Mouse (Mus musculus): Measurements from ENCODE around the gene Klhl21. TPM values are rescaled to one million over a fixed set of nuclear protein-coding genes. Genes with fewer than 3 reads are reported as not detected.

The Klhl21 gene
- polyA plus RNA-seq, 1 experiment from 2014 or later = 3.0 TPM

DNA sequence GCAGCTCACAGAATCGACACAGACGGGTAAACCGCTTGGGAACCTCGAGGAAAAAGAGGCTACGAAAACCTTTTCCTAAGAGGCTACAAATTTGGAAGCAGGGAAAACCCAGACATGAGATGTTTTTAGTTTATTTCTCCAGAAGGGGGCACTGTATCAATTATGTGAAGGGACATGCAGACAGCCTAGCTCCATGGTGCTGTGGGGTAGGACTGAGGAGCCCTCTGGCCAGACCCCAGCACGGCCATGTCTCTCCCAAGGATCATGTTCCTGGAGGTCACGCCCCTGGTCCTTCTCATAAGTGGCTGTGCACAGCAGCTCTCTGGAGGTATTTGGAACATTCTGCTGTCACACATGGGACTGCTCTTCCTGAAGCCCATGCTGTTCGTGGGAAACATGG lies 27.9 kb upstream of the Klhl21 start:
- Histone ChIP-seq H3K9me3 (ENCODE audit: control insufficient read depth, low read length) (no peaks in the 10 kb centered on the region), H3K36me3 (ENCODE audit: control insufficient read depth, insufficient read depth, low read length) (peaks cover 2% of the 10 kb centered on the region; the same call in 1 of the 2 replicates), H3K4me1 (replicated peaks; ENCODE audit: control insufficient read depth, insufficient read depth, low read length) (no peaks in the 10 kb centered on the region), H3K4me2 (replicated peaks; ENCODE audit: low read depth, low read length) (no peak overlapping the region), H3K9ac (ENCODE audit: low read depth, low read length) (no peak overlapping the region), H3K27me3 (ENCODE audit: control insufficient read depth, insufficient read depth, low read length) (no peaks in the 10 kb centered on the region), H3K27ac (ENCODE audit: low read depth, low read length) (no peak overlapping the region), H3K4me3 (ENCODE audit: low read depth, low read length) (no peak overlapping the region)
- ATAC-seq (ENCODE audit: low FRiP score) (no peak), DNase-seq (ENCODE audit: low spot score) (no peak)
- 82% methylated on average over 8 of the region's 8 CpGs for WGBS

DNA sequence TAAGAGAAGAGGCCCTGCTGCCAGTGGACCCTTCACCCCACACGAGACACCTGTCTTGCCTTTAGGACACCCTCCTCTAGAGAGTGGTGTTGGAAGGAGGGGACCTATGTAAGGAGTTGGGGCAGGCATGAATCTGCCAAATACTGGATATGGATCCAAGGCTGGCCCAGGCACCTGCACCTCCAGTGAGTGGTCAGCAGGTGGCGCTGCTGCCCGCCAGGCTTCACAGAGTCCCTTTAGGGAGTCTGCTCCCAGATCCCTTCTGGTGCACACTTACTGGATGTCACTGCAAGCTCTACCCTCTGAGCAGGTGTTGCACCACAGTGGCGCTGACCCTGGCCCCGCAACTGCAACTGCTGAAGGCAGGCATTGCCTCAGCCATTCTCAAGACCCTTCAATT lies 27.2 kb upstream of the Klhl21 start:
- peak; percentile 68 for ATAC-seq (ENCODE audit: low FRiP score)
- 15% methylated on average over 5 of the region's 5 CpGs for WGBS
- no peaks in the 10 kb centered on the region for H3K27me3 ChIP-seq (ENCODE audit: control insufficient read depth, insufficient read depth, low read length)
- peak; percentile 89 for DNase-seq (ENCODE audit: low spot score)
- H3K4me2 ChIP-seq (replicated peaks; ENCODE audit: low read depth, low read length) = no peak overlapping the region
- H3K27ac ChIP-seq (ENCODE audit: low read depth, low read length) = no peak overlapping the region
- H3K4me3 ChIP-seq (ENCODE audit: low read depth, low read length) = no peak overlapping the region
- no peak overlapping the region for H3K9ac ChIP-seq (ENCODE audit: low read depth, low read length)
- no peaks in the 10 kb centered on the region for H3K4me1 ChIP-seq (replicated peaks; ENCODE audit: control insufficient read depth, insufficient read depth, low read length)
- peaks cover 2% of the 10 kb centered on the region; the same call in 1 of the 2 replicates for H3K36me3 ChIP-seq (ENCODE audit: control insufficient read depth, insufficient read depth, low read length)
- H3K9me3 ChIP-seq (ENCODE audit: control insufficient read depth, low read length) = no peaks in the 10 kb centered on the region

DNA sequence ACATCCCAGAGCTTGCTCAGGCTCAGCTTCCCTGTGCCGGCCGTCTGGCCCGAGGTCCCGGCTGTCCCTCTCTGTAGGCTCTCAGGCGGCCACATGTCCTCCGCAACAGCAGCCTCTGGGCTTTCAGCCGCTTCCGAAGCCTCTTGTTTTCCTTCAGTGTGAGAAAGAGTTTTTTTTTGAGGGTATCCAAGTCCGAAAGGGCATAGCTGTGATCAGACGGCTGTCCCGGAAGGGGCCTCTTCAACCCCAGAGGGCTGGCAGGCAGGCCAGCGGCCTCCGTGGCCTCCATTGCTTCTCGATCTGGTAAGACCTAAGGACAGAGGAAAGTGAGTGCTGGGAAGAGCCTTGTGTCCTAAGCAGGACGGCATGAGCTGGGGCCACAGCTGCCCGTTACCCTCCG lies 25.6 kb upstream of the Klhl21 start:
- WGBS = 62% methylated on average over 17 of the region's 17 CpGs
- peaks cover 2% of the 10 kb centered on the region; the same call in 1 of the 2 replicates for H3K4me1 ChIP-seq (replicated peaks; ENCODE audit: control insufficient read depth, insufficient read depth, low read length)
- ATAC-seq (ENCODE audit: low FRiP score) (no peak), DNase-seq (ENCODE audit: low spot score) (no peak)
- no peaks in the 10 kb centered on the region for H3K27me3 ChIP-seq (ENCODE audit: control insufficient read depth, insufficient read depth, low read length)
- H3K4me3 ChIP-seq (ENCODE audit: low read depth, low read length) = no peak overlapping the region
- peaks cover 2% of the 10 kb centered on the region; the same call in 1 of the 2 replicates for H3K36me3 ChIP-seq (ENCODE audit: control insufficient read depth, insufficient read depth, low read length)
- no peak overlapping the region for H3K4me2 ChIP-seq (replicated peaks; ENCODE audit: low read depth, low read length)
- no peak overlapping the region for H3K27ac ChIP-seq (ENCODE audit: low read depth, low read length)
- H3K9ac ChIP-seq (ENCODE audit: low read depth, low read length) = no peak overlapping the region
- H3K9me3 ChIP-seq (ENCODE audit: control insufficient read depth, low read length) = no peaks in the 10 kb centered on the region

DNA sequence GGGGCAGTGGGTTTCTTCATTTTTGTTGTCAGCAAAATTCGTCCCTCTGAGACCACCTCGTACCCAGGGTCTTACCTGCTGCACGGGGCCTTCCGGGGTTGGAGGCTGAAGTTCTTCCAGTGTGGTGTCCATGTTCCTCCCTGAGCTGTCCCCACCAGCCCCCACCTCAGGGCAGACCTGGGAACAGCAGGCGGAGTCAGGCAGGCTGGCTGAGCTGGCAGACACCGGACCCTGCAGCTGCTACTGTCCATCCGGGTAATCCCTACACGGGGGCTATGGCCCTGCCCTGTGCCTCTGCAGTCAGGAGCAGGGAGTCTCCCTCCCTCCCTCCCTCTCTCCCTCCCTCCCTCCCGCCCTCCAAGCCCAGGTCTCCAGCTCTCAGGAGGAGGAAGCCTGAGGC lies 25.0 kb upstream of the Klhl21 start:
- H3K9me3 ChIP-seq (ENCODE audit: control insufficient read depth, low read length) = no peaks in the 10 kb centered on the region
- H3K27me3 ChIP-seq (ENCODE audit: control insufficient read depth, insufficient read depth, low read length) = no peaks in the 10 kb centered on the region
- no peak overlapping the region for H3K9ac ChIP-seq (ENCODE audit: low read depth, low read length)
- no peak for DNase-seq (ENCODE audit: low spot score)
- no peak overlapping the region for H3K27ac ChIP-seq (ENCODE audit: low read depth, low read length)
- H3K4me1 ChIP-seq (replicated peaks; ENCODE audit: control insufficient read depth, insufficient read depth, low read length) = peaks cover 3% of the 10 kb centered on the region; the same call in 1 of the 2 replicates
- ATAC-seq (ENCODE audit: low FRiP score) = peak; percentile 26; the same call in 1 of the 2 replicates
- H3K36me3 ChIP-seq (ENCODE audit: control insufficient read depth, insufficient read depth, low read length) = peaks cover 2% of the 10 kb centered on the region; the same call in 1 of the 2 replicates
- 27% methylated on average over 8 of the region's 9 CpGs for WGBS
- no peak overlapping the region for H3K4me2 ChIP-seq (replicated peaks; ENCODE audit: low read depth, low read length)
- no peak overlapping the region for H3K4me3 ChIP-seq (ENCODE audit: low read depth, low read length)

DNA sequence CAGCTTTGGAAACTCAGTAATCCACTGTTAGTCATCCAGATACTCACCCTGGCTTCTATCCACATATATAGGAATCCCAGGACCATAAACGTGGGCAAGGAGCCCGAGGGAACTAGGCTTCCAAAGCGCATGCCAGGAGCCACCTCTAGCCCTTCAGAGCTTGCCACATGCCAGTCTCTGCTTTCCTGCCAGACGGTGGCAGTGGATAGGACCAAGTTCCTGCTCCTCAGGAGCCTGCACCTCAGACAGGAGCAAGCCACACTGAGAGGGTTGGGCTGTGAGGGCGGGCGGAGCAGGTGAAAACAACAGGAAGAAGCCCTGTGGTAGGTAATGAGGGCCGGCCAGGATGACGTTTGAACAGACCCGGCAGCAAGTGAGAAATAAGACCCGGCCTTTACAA lies 22.7 kb upstream of the Klhl21 start:
- ATAC-seq (ENCODE audit: low FRiP score) (no peak), DNase-seq (ENCODE audit: low spot score) (no peak)
- WGBS = 41% methylated on average over 10 of the region's 10 CpGs
- Histone ChIP-seq H3K27me3 (ENCODE audit: control insufficient read depth, insufficient read depth, low read length) (no peaks in the 10 kb centered on the region), H3K4me1 (replicated peaks; ENCODE audit: control insufficient read depth, insufficient read depth, low read length) (peaks cover 6% of the 10 kb centered on the region), H3K9me3 (ENCODE audit: control insufficient read depth, low read length) (no peaks in the 10 kb centered on the region), H3K27ac (ENCODE audit: low read depth, low read length) (no peak overlapping the region), H3K4me2 (replicated peaks; ENCODE audit: low read depth, low read length) (no peak overlapping the region), H3K4me3 (ENCODE audit: low read depth, low read length) (no peak overlapping the region), H3K36me3 (ENCODE audit: control insufficient read depth, insufficient read depth, low read length) (peaks cover 4% of the 10 kb centered on the region; the same call in 1 of the 2 replicates), H3K9ac (ENCODE audit: low read depth, low read length) (no peak overlapping the region)

DNA sequence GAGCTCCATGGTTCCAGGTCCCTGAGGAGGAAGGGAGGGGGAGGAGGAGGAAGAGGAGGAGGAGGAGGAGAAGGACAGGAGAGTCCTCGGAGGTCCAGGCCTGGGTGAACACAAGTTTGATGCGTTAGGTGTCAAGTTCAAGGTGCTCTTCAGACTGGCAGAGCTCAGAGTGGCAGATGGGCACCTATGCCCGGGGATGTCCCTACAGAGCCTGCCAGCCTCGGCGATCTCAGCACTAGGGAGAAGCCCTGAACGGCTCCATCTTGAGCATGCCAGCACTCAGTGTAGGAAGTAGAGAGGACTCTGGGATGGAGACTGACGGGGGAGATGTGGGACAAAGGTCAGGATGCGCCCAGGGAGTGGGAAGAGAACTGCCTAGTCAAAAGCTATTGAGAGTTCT lies 22.0 kb upstream of the Klhl21 start:
- Histone ChIP-seq H3K4me3 (ENCODE audit: low read depth, low read length) (no peak overlapping the region), H3K27ac (ENCODE audit: low read depth, low read length) (no peak overlapping the region), H3K4me2 (replicated peaks; ENCODE audit: low read depth, low read length) (no peak overlapping the region), H3K4me1 (replicated peaks; ENCODE audit: control insufficient read depth, insufficient read depth, low read length) (peaks cover 6% of the 10 kb centered on the region), H3K36me3 (ENCODE audit: control insufficient read depth, insufficient read depth, low read length) (peaks cover 9% of the 10 kb centered on the region; the same call in 1 of the 2 replicates), H3K9me3 (ENCODE audit: control insufficient read depth, low read length) (no peaks in the 10 kb centered on the region), H3K27me3 (ENCODE audit: control insufficient read depth, insufficient read depth, low read length) (no peaks in the 10 kb centered on the region), H3K9ac (ENCODE audit: low read depth, low read length) (no peak overlapping the region)
- DNase-seq (ENCODE audit: low spot score) = no peak
- ATAC-seq (ENCODE audit: low FRiP score) = no peak
- WGBS = 65% methylated on average over 8 of the region's 8 CpGs

DNA sequence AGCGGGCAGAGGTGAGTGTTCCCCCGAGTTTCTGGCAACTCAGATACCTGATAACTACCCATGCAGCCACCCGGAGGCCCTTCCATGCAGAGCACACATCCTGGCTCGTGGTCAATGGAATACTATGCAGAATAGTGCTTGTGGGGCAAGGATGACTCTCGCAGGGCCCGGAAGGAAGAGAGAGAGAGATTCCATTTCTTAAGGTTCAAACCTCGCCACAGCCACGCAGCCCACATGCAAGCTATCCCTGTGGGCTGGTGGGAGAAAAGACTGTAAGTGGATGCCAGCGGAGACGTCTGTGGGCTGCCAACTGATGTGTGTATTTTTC lies 20.6 kb upstream of the Klhl21 start:
- H3K4me2 ChIP-seq (replicated peaks; ENCODE audit: low read depth, low read length) = peak overlapping the region; percentile 73
- no peak overlapping the region for H3K27ac ChIP-seq (ENCODE audit: low read depth, low read length)
- DNase-seq (ENCODE audit: low spot score) = no peak
- peak overlapping the region; percentile 80 for H3K9ac ChIP-seq (ENCODE audit: low read depth, low read length)
- no peaks in the 10 kb centered on the region for H3K27me3 ChIP-seq (ENCODE audit: control insufficient read depth, insufficient read depth, low read length)
- no peak for ATAC-seq (ENCODE audit: low FRiP score)
- no peaks in the 10 kb centered on the region for H3K9me3 ChIP-seq (ENCODE audit: control insufficient read depth, low read length)
- WGBS = 32% methylated on average over 10 of the region's 10 CpGs
- H3K4me3 ChIP-seq (ENCODE audit: low read depth, low read length) = peak overlapping the region; percentile 61
- peaks cover 9% of the 10 kb centered on the region; the same call in 1 of the 2 replicates for H3K36me3 ChIP-seq (ENCODE audit: control insufficient read depth, insufficient read depth, low read length)
- peaks cover 6% of the 10 kb centered on the region for H3K4me1 ChIP-seq (replicated peaks; ENCODE audit: control insufficient read depth, insufficient read depth, low read length)

DNA sequence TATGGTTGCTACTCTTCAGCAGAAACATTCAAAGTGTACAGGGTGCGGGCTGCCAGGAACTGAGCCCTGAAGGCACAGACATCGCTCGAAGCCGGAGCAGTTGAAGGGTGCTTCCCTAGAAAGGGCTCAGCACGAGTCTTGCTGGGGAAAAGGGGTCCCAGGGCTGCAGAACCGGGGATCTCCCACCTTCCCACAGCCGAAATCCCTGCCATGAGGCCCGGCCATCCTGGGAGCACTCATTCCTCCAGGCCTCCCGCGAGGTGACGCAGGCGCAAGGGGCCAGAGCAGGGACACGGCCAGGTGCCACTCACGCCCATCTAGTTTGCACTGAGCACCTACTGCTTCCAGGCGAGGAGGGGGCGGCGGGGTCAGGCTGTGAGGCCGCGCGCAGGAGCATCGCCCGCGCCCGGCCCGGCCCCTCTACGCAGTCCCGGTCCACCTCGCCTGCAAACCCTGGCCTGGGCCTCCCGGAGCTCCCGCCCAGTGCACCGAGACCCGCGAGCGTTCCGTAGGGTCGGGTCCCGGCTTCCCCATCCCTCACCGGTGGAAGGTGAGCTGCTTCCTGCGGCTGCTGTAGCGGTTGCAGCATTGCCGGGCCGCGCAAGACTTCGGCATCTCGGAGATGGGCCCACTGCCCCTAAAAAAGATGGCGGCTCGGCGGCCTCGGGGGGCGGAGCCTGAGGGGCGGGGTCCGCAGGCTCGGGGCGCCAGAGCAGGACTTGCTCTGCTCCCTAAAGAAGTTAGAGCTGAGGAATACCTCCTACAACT lies 20.1 kb upstream of the Klhl21 start, which contains the start of gene Thap3:
Thap3 (minus strand) TSS at position 656 of the 768 bp plus-strand sequence.
- DNase-seq (ENCODE audit: low spot score) (peak; percentile 84), ATAC-seq (ENCODE audit: low FRiP score) (peak; percentile 83)
- Histone ChIP-seq H3K9me3 (ENCODE audit: control insufficient read depth, low read length) (no peaks in the 10 kb centered on the region), H3K4me2 (replicated peaks; ENCODE audit: low read depth, low read length) (peak within 1 kb of the TSS; percentile 73), H3K27ac (ENCODE audit: low read depth, low read length) (peak within 1 kb of the TSS; percentile 52), H3K27me3 (ENCODE audit: control insufficient read depth, insufficient read depth, low read length) (no peaks in the 10 kb centered on the region), H3K36me3 (ENCODE audit: control insufficient read depth, insufficient read depth, low read length) (peaks cover 9% of the 10 kb centered on the region; the same call in 1 of the 2 replicates), H3K4me1 (replicated peaks; ENCODE audit: control insufficient read depth, insufficient read depth, low read length) (peaks cover 6% of the 10 kb centered on the region), H3K9ac (ENCODE audit: low read depth, low read length) (peak within 1 kb of the TSS; percentile 80), H3K4me3 (ENCODE audit: low read depth, low read length) (peak within 1 kb of the TSS; percentile 61)
- under 1% methylated on average over 47 of the region's 54 CpGs for WGBS

DNA sequence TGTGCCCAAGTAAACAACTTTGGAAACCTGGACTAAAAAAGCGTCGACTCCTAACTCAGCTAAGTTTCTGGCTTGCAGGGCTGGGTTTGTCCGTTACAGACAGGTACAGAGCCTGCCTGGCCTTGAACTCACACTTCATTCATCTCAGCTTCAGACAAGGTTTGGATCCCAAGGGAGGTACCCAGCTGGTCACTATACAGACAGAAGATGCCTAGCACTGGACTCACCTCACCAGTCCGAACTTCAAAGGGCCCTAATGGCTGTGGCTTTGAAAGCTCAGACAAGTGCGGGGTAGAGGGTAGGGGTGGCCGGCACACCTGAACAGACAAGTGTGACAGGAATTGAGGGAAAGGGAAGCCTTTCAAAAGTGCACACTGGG lies 19.5 kb upstream of the Klhl21 start:
- Histone ChIP-seq H3K4me3 (ENCODE audit: low read depth, low read length) (peak overlapping the region; percentile 61), H3K36me3 (ENCODE audit: control insufficient read depth, insufficient read depth, low read length) (peaks cover 9% of the 10 kb centered on the region; the same call in 1 of the 2 replicates), H3K4me1 (replicated peaks; ENCODE audit: control insufficient read depth, insufficient read depth, low read length) (peaks cover 10% of the 10 kb centered on the region), H3K27me3 (ENCODE audit: control insufficient read depth, insufficient read depth, low read length) (no peaks in the 10 kb centered on the region), H3K27ac (ENCODE audit: low read depth, low read length) (no peak overlapping the region), H3K9me3 (ENCODE audit: control insufficient read depth, low read length) (no peaks in the 10 kb centered on the region), H3K4me2 (replicated peaks; ENCODE audit: low read depth, low read length) (peak overlapping the region; percentile 73), H3K9ac (ENCODE audit: low read depth, low read length) (no peak overlapping the region)
- ATAC-seq (ENCODE audit: low FRiP score) (peak; percentile 44; the same call in 1 of the 2 replicates), DNase-seq (ENCODE audit: low spot score) (no peak)
- 30% methylated on average over 6 of the region's 6 CpGs for WGBS
